Mouse (Mus musculus): ENCODE measurements around the gene Nr1h3. TPM values are rescaled to one million over a fixed set of nuclear protein-coding genes. Genes with fewer than 3 reads are reported as not detected.

The Nr1h3 gene
- total and polyA plus RNA-seq, 3 experiments, result 0.17 to 0.93 TPM; not detected in 1

DNA sequence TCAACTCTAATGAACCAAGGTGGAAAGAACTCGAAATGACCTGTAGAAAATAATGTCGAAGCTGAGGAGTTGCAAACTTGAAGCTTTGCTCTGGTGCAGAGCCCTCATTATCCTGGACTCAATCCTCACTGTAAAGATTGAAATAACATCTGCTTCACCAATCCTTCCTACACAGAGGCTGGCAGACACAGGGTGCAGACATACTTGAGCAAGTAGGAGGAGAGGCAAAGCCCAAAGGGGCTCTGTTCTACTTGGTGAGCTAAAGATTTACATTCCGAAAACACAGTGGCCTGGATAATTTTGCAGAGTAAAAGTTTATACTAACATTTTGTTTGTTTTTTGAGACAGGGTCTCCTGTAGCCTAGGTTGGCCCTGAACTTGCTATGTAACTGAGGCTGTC lies 3.7 kb downstream of the Nr1h3 start:
- in situ Hi-C loops (cut with MboI; ENCODE audit: low pct_ligation_motif_present, low pct_unique_long_range_greater_than_20kb, low sequenced_read_pairs), result no loop called here
- TF ChIP-seq MAX (IDR thresholded peaks at IDR 0.05; ENCODE audit: low read length) (no peak), USF1 (IDR thresholded peaks at IDR 0.05; ENCODE audit: low read depth, low read length) (no peak), CHD2 (IDR thresholded peaks at IDR 0.05; ENCODE audit: low read length) (no peak), ZC3H11A (IDR thresholded peaks at IDR 0.05; ENCODE audit: low read depth, low read length) (no peak), BHLHE40 (IDR thresholded peaks at IDR 0.05; ENCODE audit: low read depth, low read length) (no peak), MYC (IDR thresholded peaks at IDR 0.05; ENCODE audit: low read depth, low read length) (no peak), MEF2A (IDR thresholded peaks at IDR 0.05; ENCODE audit: borderline replicate concordance, low read depth, low read length) (no peak), JUND (conservative IDR thresholded peaks at IDR 0.05; ENCODE audit: low read depth, low read length) (no peak), GABPA (IDR thresholded peaks at IDR 0.05; ENCODE audit: insufficient replicate concordance, low read depth, low read length) (no peak)
- dilution Hi-C loops (cut with MboI; ENCODE audit: extremely low pct_ligation_motif_present, extremely low pct_unique_long_range_greater_than_20kb, low sequenced_read_pairs), result no loop called here
- DNase-seq (ENCODE audit: extremely low read depth), result no peak
- Histone ChIP-seq H3K4me1 (ENCODE audit: control insufficient read depth in 1 of 2, insufficient read depth in 2 of 2) (peaks cover 0 to 13% of the 10 kb centered on the region in 2 experiments; a peak in 2 of 4 replicates), H3K36me3 (replicated peaks in 1 of 2; ENCODE audit: control insufficient read depth in 1 of 2, insufficient read depth in 1 of 2, low read length in 1 of 2) (no peaks in the 10 kb centered on the region), H3K4me2 (ENCODE audit: insufficient read depth, low read depth, poor library complexity, severe bottlenecking) (no peak overlapping the region), H3K4me3 (replicated peaks in 1 of 3; ENCODE audit: low read depth in 2 of 3, low read length in 2 of 3, poor library complexity in 1 of 3) (no peak overlapping the region), H3K27ac (ENCODE audit: insufficient read depth, low read depth) (no peak overlapping the region), H3K9me3 (replicated peaks; ENCODE audit: low read length) (peaks cover 4% of the 10 kb centered on the region), H3K79me2 (replicated peaks; ENCODE audit: control insufficient read depth, extremely low read depth, insufficient read depth, poor library complexity, severe bottlenecking) (peaks cover 2% of the 10 kb centered on the region), H3K27me3 (replicated peaks) (no peaks in the 10 kb centered on the region), H3K9ac (ENCODE audit: insufficient read depth, low read depth) (no peak overlapping the region)

DNA sequence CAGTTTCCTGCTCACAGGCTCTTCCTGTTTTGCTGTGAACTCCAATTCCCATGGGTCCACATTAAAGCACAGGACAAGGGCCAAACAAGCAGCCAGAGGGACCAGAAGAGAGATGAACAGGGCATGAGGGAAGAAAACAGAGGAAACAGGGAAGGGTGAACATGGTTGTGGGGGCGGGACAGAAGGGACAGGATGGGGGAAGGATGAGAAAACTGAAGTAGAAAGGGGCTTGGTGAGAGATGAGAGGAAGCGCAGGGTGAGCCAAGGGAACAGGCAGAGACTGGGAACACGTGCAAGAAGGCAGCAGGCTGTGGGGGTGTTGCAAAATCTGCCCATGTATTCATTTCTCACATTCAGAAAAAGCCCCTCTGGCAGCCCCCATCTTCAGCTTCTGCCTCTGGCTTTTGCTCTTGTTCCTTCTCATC lies 6.0 kb downstream of the Nr1h3 start:
- in situ Hi-C loops (cut with MboI; ENCODE audit: low pct_ligation_motif_present, low pct_unique_long_range_greater_than_20kb, low sequenced_read_pairs), result no loop called here

More for the DNA sequence above, 6.0 kb downstream of the Nr1h3 start:
- no peak overlapping the region for H3K27ac ChIP-seq (ENCODE audit: insufficient read depth, low read depth)
- peaks cover 4% of the 10 kb centered on the region for H3K9me3 ChIP-seq (replicated peaks; ENCODE audit: low read length)
- no peak overlapping the region for H3K9ac ChIP-seq (ENCODE audit: insufficient read depth, low read depth)
- H3K4me3 ChIP-seq (replicated peaks in 1 of 3; ENCODE audit: low read depth in 2 of 3, low read length in 2 of 3, poor library complexity in 1 of 3), result no peak overlapping the region
- H3K27me3 ChIP-seq (replicated peaks), result no peaks in the 10 kb centered on the region
- DNase-seq (ENCODE audit: extremely low read depth), result no peak
- TF ChIP-seq ETS1 (conservative IDR thresholded peaks at IDR 0.05; ENCODE audit: low read depth, low read length), result no peak
- no peak for TF ChIP-seq NELFE (IDR thresholded peaks at IDR 0.05; ENCODE audit: low read depth, low read length)
- no peak for TF ChIP-seq ZNF384 (IDR thresholded peaks at IDR 0.05; ENCODE audit: low read depth, low read length)
- TF ChIP-seq HCFC1 (IDR thresholded peaks at IDR 0.05; ENCODE audit: low read depth, low read length), result no peak
- TF ChIP-seq JUND (conservative IDR thresholded peaks at IDR 0.05; ENCODE audit: low read depth, low read length), result no peak
- TF ChIP-seq RCOR1 (conservative IDR thresholded peaks at IDR 0.05; ENCODE audit: low read depth, low read length), result no peak
- TF ChIP-seq CTCF (conservative IDR thresholded peaks at IDR 0.05 in 1 of 2, IDR thresholded peaks at IDR 0.05 in 1 of 2; ENCODE audit: low read depth in 2 of 2, low read length in 2 of 2), result no peak
- TF ChIP-seq PAX5 (IDR thresholded peaks at IDR 0.05; ENCODE audit: low read length), result no peak
- no peak for TF ChIP-seq MYC (IDR thresholded peaks at IDR 0.05; ENCODE audit: low read depth, low read length)
- no peak for TF ChIP-seq NRF1 (IDR thresholded peaks at IDR 0.05; ENCODE audit: low read depth, low read length)
- peaks cover 1% of the 10 kb centered on the region for H3K79me2 ChIP-seq (replicated peaks; ENCODE audit: control insufficient read depth, extremely low read depth, insufficient read depth, poor library complexity, severe bottlenecking)
- H3K4me1 ChIP-seq (ENCODE audit: control insufficient read depth in 1 of 2, insufficient read depth in 2 of 2), result peaks cover 0 to 3% of the 10 kb centered on the region in 2 experiments; a peak in 3 of 4 replicates
- H3K36me3 ChIP-seq (replicated peaks in 1 of 2; ENCODE audit: control insufficient read depth in 1 of 2, insufficient read depth in 1 of 2, low read length in 1 of 2), result no peaks in the 10 kb centered on the region
- no peak overlapping the region for H3K4me2 ChIP-seq (ENCODE audit: insufficient read depth, low read depth, poor library complexity, severe bottlenecking)
- dilution Hi-C loops (cut with MboI; ENCODE audit: extremely low pct_ligation_motif_present, extremely low pct_unique_long_range_greater_than_20kb, low sequenced_read_pairs), result no loop called here
